Mouse (Mus musculus): ENCODE measurements around the gene Bnip2. TPM values are rescaled to one million over a fixed set of nuclear protein-coding genes. Genes with fewer than 3 reads are reported as not detected.
"Not testable (repeated sequence)": the region's sequence is repeated elsewhere in the genome, so short reads cannot be mapped to it uniquely, and the experiment has no call there.

Gene Bnip2
- total RNA-seq, 2 experiments from 2014 or later: 38.1 to 49.2 TPM

DNA sequence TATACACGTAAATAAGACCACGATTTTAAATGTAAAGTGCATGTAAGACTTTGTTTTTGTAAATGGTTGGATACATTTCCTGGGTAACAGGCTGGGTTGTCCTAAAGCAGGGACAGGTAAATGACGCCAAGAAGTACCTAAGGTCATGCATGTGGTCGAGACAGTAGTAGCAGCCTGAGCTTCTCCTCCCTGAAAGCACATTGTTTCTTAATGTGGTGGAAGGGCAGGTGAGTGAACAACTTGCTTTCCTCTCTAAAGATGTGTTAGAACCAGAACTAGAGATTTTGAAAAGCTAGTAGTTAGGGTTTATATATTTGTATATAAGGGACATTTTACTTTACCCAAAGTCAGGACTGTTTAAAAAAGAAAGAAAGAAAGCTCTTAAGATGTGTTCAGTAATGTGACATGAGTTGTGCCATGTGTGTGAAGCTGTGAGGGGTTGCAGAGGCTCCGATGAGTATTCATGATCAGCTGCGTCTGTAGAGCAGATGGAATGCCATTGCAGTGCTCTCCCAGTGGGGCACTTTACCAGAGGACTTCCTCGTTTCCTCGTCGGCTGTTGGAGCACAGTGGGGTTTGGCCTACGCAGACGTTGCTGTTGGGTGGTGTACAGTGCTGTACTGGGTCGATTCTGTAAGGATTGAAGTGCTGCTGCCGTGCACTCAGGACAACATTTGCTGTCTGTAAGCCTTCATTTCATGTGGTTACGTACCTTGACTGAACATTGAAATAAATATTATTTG lies 18.4 kb downstream of the Bnip2 start:
- no peak for DNase-seq (ENCODE audit: low spot score in 2 of 2)
- intact Hi-C loops (cut with DNase I): no loop called here

GRCm38 (mm10) chr9:70009754-70010304 lies 20.6 kb downstream of the Bnip2 start:
- DNase-seq (ENCODE audit: low spot score in 2 of 2): no peak
- intact Hi-C loops (cut with DNase I): no loop called here

- intact Hi-C loops (cut with DNase I): no loop called here
- DNase-seq (ENCODE audit: low spot score in 2 of 2): no peak
Measured at GRCm38 (mm10) chr9:70010781-70011473, 21.7 kb downstream of the Bnip2 start.

DNA sequence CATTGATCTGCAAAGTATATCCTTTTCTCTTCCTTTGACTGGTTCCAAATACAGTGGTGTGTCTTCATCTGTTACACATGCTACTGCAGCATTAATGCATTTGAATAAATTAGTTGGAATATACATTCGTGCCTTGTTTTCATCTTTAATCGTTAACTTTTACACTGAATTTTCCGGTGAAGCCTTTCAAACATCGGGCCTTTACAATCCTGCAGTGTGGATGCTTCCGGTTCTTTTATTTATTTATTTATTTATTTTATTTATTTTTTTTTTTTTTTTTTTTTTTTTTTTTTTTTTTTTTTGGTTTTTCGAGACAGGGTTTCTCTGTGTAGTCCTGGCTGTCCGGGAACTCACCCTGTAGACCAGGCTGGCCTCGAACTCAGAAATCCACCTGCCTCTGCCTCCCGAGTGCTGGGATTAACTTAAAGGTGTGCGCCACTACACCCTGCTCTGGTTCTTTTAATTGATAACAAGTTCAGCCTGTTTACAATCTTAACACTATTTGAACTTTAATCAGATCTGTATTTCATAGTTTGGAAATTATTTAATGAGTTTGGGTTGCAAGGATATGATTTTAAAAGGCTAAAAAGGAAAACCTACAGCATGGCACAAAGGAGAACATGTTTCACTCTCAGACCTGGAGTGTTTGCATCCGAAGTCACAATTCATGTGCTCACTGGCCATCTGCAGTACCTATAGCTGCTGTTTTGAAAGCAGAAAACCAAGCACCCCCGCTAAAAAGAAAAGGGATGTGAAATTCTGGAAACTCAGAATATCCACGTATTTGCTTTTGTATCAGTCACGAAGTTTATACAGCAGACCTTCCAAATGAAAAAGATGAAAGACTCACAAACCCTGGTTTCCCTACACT lies 22.5 kb downstream of the Bnip2 start:
- intact Hi-C loops (cut with DNase I): no loop called here
- DNase-seq (ENCODE audit: low spot score in 2 of 2): no peak

GRCm38 (mm10) chr9:70012408-70012901 lies 23.2 kb downstream of the Bnip2 start, which contains the start of gene Gtf2a2:
Gene Gtf2a2 (plus strand): TSS chr9:70012550.
- DNase-seq (ENCODE audit: low spot score in 2 of 2): peak; percentile 92 to 93
- intact Hi-C loops (cut with DNase I): no loop called here

DNA sequence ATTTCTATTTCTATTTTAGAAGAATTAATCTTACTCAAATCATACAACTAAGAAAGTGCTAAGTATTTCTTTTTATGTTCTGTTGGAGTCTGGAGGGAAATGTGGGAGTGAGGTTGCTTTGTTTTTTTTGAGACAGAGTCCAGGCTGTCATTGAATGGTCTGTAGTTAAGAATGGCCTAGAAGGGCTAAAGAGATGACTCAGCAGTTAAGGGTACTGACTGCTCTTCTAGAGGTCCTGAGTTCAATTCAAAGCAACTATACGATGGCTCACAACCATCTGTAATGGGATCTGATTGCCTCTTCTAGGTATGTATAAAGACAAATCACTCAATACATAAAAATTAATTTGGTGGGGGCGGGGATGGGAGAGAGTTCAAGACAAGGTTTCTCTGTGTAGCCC lies 26.4 kb downstream of the Bnip2 start:
- intact Hi-C loops (cut with DNase I): no loop called here
- no peak for DNase-seq (ENCODE audit: low spot score in 2 of 2)

GRCm38 (mm10) chr9:70018879-70019278 lies 29.6 kb downstream of the Bnip2 start:
- intact Hi-C loops (cut with DNase I): no loop called here
- no peak for DNase-seq (ENCODE audit: low spot score in 2 of 2)

DNA sequence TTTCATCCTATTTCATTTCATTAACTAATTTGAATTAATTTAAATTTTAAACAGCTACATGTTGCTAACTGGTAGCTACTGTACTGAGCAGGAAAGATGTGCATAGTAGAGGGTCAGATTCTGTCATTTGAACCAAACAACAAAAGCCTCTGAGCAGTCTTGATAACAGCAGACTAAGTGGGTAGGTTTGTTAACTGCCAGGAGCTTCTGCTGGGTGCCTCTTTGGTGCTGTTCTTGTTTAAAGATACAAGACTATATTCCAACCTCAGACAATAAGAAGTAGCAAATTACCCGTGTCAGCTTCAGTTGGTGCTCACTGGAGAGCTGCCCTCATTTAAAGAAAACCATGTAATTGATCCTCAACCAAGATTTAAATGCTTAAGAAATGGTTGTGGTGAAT lies 32.3 kb downstream of the Bnip2 start:
- intact Hi-C loops (cut with DNase I): loop anchor here (5.0 to 10.0 kb wide), 2 partner anchors 61 to 373 kb away; no protein-coding TSS in a partner anchor
- no peak for DNase-seq (ENCODE audit: low spot score in 2 of 2)

DNA sequence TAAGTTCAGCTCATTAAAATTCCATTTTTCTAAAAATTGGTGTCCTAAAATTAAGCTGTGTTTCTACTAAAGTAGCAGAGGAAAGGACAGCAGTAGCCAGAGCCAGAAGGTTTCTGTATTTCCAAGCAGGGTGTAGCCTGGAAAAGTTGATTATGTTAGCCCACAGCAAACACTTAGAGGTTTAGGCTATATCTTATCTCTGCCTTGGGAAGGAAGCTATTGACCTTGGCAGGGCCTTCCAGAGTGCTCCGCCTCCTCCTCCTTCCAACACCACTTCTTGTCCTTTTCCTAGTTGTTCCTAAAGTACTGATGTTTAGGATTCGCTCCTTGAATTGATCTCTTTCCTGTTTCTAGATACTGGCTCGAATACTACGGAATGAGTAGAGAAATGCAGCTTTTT lies 32.8 kb downstream of the Bnip2 start:
- DNase-seq (ENCODE audit: low spot score in 2 of 2): no peak
- intact Hi-C loops (cut with DNase I): loop anchor here (5.0 to 10.0 kb wide), 2 partner anchors 60 to 373 kb away; no protein-coding TSS in a partner anchor

DNA sequence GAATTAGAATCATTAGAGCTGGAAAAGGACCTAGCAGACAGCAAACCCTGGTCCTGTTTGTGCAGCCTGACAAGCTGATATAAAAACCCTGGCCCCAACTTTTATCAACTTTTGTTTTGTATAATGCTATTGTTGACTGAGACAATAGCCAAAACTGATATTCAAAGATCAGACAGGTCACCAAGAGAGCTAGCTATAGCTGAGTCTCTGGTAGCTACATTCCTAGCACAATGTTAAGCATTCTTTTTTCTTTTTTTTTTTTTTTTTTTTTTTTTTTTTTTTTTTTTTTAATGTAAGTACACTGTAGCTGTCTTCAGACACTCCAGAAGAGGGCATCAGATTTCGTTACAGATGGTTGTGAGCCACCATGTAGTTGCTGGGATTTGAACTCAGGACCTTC lies 34.3 kb downstream of the Bnip2 start:
- intact Hi-C loops (cut with DNase I): loop anchor here (5.0 to 10.0 kb wide), 2 partner anchors 59 to 371 kb away; no protein-coding TSS in a partner anchor
- DNase-seq (ENCODE audit: low spot score in 2 of 2): not testable (repeated sequence)

DNA sequence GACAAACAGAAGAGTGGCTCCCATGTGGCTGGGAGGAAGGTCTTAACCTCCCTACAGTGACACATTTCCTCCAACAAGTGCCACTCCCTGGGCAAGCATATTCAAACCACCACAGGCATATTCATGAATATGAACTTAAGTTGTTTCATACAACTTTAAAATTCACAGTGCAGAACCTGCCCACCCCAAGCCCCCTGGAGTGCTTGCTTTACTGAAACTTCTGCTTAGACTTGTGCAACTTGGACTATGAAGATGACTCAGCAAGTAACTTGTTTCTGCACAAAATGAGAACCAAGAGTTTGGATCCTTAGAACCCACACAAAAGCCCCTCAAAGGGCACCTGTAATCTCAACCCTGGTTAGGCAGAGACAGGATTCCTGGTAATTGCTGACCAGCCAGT lies 35.4 kb downstream of the Bnip2 start:
- DNase-seq (ENCODE audit: low spot score in 2 of 2): no peak
- intact Hi-C loops (cut with DNase I): loop anchor here (5.0 to 10.0 kb wide), 2 partner anchors 58 to 370 kb away; no protein-coding TSS in a partner anchor

DNA sequence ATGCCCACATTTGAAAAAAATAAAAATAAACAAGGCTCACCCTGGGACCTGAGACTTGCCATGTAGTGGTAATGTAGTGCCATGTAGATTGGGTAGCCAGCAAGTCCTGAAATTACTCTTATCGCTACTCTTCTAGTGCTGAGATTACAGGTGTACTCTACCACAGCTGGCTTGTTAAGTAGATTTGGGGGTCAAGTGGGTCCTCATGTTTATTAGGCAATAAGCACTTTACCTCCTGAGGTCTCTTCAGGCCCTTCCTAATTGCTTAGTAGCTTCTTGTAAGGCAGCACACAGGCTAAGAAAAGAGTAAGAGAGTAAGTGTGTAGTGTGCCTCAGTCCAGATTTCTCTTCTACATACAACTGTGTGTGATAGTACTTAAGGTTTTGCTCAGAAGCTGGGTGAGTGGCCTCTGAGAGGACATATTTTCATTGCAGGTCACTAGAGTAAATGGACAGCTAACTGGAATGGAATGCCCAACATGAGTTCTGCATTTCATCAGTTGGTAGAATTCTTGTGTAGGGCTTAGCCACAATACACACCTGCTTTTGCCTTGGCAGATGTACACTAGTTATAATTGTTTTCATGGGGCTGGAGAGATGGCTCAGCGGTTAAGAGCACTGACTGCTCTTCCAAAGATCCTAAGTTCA lies 36.2 kb downstream of the Bnip2 start:
- DNase-seq (ENCODE audit: low spot score in 2 of 2): no peak
- intact Hi-C loops (cut with DNase I): loop anchor here (10.0 kb wide), 1 partner anchor 369 kb away; no protein-coding TSS in a partner anchor

- DNase-seq (ENCODE audit: low spot score in 2 of 2): no peak
- intact Hi-C loops (cut with DNase I): loop anchor here (5.0 kb wide), 1 partner anchor 45 kb away; no protein-coding TSS in a partner anchor
Measured at GRCm38 (mm10) chr9:70032167-70032566, 42.9 kb downstream of the Bnip2 start.

DNA sequence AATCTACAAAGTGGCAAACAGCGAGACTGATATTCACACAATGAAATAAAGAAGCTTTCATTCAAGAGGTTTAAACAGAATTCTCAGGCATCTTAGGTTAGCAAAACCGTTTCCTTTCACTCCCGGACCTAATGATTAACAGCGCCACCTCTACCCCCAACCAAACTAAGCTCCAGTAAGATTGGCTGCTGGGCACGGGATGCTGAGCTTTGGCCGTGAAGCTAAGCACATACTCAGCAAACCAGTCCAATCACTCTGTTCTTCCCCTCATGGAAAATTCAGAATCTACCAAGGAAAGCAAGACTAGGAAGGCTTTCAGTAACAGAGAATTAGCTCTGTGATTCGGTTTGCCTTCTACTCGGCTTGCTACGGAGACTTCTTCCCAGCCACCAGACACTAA lies 43.8 kb downstream of the Bnip2 start:
- DNase-seq (ENCODE audit: low spot score in 2 of 2): no peak
- intact Hi-C loops (cut with DNase I): loop anchor here (5.0 kb wide), 1 partner anchor 44 kb away; no protein-coding TSS in a partner anchor

- no peak for DNase-seq (ENCODE audit: low spot score in 2 of 2)
- intact Hi-C loops (cut with DNase I): loop anchor here (5.0 kb wide), 1 partner anchor 43 kb away; no protein-coding TSS in a partner anchor
Measured at GRCm38 (mm10) chr9:70034702-70035101, 45.4 kb downstream of the Bnip2 start.

DNA sequence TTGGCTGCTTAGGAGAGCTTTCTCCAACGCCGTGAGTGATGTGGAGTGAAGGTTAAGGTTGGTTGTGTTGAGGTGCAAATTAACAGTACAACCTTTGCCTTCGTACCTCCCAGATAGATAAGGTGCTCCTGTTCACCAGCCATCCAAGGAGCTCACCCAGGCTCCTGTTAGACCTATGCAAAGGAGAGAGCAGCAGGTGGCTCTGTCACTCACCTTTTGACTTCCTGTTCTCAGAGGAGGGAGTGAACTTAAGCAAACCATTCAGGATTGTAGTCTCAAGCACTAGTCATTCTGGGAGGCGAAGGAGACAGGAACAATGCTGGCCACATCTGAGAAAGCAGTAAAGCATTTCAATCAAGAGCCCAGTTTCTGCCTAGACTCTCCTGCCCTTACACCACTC lies 47.4 kb downstream of the Bnip2 start:
- intact Hi-C loops (cut with DNase I): no loop called here
- DNase-seq (ENCODE audit: low spot score in 2 of 2): no peak

- intact Hi-C loops (cut with DNase I): no loop called here
- DNase-seq (ENCODE audit: low spot score in 2 of 2): no peak
Measured at GRCm38 (mm10) chr9:70037988-70038387, 48.7 kb downstream of the Bnip2 start, which contains the start of gene Gcnt3. Gene Gcnt3 (minus strand): TSS chr9:70038088.

GRCm38 (mm10) chr9:70039597-70040385 lies 50.5 kb downstream of the Bnip2 start:
- no peak for DNase-seq (ENCODE audit: low spot score in 2 of 2)
- intact Hi-C loops (cut with DNase I): no loop called here

Measured in left cerebral cortex, postnatal 36 days (tissue).